Mouse (Mus musculus) testis, adult 2 months (tissue): ENCODE results near the gene C8a. TPM values are rescaled to one million over a fixed set of nuclear protein-coding genes. Genes with fewer than 3 reads are reported as not detected.

ENCODE experiments used
- H3K27ac ChIP-seq: fragments of 200-500 bp; 2 replicates; pipeline ENCODE4 v1.5.1; 2012; ENCODE audit warnings: low read depth, low read length; ENCODE audit not compliant: control insufficient read depth, insufficient read depth
- H3K27me3 ChIP-seq: fragments of 200-500 bp; 2 replicates; pipeline ENCODE4 v1.6.1; 2012; ENCODE audit warnings: mild to moderate bottlenecking, low read length, moderate library complexity; ENCODE audit not compliant: control insufficient read depth, insufficient read depth
- H3K36me3 ChIP-seq: fragments of 200-500 bp; 2 replicates; pipeline ENCODE4 v1.6.1; 2012; ENCODE audit warnings: mild to moderate bottlenecking, low read length; ENCODE audit not compliant: control insufficient read depth, insufficient read depth
- H3K4me1 ChIP-seq: fragments of 200-500 bp; 2 replicates; pipeline ENCODE4 v1.6.1; 2012; ENCODE audit warnings: low read length; ENCODE audit not compliant: control insufficient read depth, insufficient read depth
- H3K4me3 ChIP-seq: fragments of 200-500 bp; 2 replicates; pipeline ENCODE4 v1.5.1; 2012; ENCODE audit warnings: low read depth, mild to moderate bottlenecking, low read length, moderate library complexity, mixed read lengths; ENCODE audit not compliant: control insufficient read depth
- CTCF ChIP-seq: fragments of 200-500 bp; IDR thresholded peaks from 2 replicates; pipeline ENCODE4 v1.5.1; 2012; ENCODE audit warnings: low read depth, mild to moderate bottlenecking, inconsistent platforms, low read length, moderate library complexity; ENCODE audit not compliant: control insufficient read depth, insufficient read depth, insufficient replicate concordance
- POLR2A ChIP-seq: fragments of 200-500 bp; IDR thresholded peaks from 2 replicates; pipeline ENCODE4 v1.6.1; 2012; ENCODE audit warnings: low read depth, mild to moderate bottlenecking, inconsistent platforms, low read length, moderate library complexity; ENCODE audit not compliant: control insufficient read depth
- polyA plus RNA-seq: library from polyadenylated mRNA; depleted of rRNA; stranded (reverse); fragments of >200 nt; gene quantifications from 2 replicates; pipeline ENCODE4 v1.2.3, GENCODE M21; 2012

Gene C8a
- polyA plus RNA-seq, 1 experiment, result 0.52 TPM

DNA sequence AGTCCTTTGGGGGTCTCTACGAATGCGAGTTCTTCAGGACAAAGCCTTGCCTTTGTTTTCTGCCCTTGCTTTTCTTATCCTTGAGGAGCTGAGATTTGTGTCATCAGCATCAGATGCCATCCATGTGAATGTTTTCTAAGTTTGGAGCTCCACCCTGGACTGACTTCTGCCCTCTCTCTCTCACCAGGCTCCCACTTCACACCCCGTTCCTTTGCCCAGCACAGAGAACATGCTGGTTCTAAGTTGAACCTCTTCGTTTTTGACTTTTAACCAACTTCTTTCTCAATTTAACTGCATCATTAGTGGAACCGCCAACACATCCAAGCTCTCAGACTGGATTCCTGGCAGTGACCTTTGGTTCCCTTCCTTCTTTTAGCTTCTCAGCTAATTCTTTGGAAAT lies 6.0 kb downstream of the C8a start:
- H3K27ac ChIP-seq, result no peak overlapping the region
- H3K4me3 ChIP-seq, result no peak overlapping the region
- TF ChIP-seq POLR2A, result no peak
- no peak for TF ChIP-seq CTCF
- no peaks in the 10 kb centered on the region for H3K36me3 ChIP-seq
- H3K4me1 ChIP-seq, result no peaks in the 10 kb centered on the region
- H3K27me3 ChIP-seq, result no peaks in the 10 kb centered on the region

- Histone ChIP-seq H3K36me3 (no peaks in the 10 kb centered on the region), H3K4me1 (no peaks in the 10 kb centered on the region), H3K27me3 (no peaks in the 10 kb centered on the region), H3K27ac (no peak overlapping the region), H3K4me3 (no peak overlapping the region)
- TF ChIP-seq CTCF (no peak), POLR2A (no peak)
Measured at GRCm38 (mm10) chr4:104869581-104869980, 6.6 kb downstream of the C8a start.

- Histone ChIP-seq H3K27ac (no peak overlapping the region), H3K36me3 (no peaks in the 10 kb centered on the region), H3K4me3 (no peak overlapping the region), H3K27me3 (no peaks in the 10 kb centered on the region), H3K4me1 (no peaks in the 10 kb centered on the region)
- TF ChIP-seq CTCF, result no peak
- no peak for TF ChIP-seq POLR2A
Measured at GRCm38 (mm10) chr4:104864397-104864796, 11.8 kb downstream of the C8a start.

DNA sequence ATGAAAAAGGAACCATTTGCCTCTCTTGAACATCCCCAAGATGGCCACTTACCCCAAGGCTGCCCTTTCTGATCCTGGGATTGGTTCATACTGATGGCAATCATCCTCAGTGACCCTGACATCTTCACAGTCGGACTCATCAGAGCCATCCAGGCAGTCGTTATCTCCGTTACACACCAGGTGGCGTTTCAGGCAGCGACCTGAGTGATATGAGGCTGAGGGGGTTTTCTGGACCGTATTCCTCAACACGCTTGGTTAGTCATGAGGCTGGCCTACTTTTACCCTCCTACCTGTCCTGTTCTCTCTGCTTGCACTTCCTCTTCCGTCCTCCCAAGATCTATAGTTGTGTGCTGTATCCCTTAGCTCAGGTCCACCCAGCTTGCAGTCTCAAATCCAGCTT lies 15.0 kb downstream of the C8a start:
- Histone ChIP-seq H3K4me3 (no peak overlapping the region), H3K27ac (no peak overlapping the region), H3K27me3 (no peaks in the 10 kb centered on the region), H3K4me1 (no peaks in the 10 kb centered on the region), H3K36me3 (no peaks in the 10 kb centered on the region)
- TF ChIP-seq CTCF (no peak), POLR2A (no peak)

DNA sequence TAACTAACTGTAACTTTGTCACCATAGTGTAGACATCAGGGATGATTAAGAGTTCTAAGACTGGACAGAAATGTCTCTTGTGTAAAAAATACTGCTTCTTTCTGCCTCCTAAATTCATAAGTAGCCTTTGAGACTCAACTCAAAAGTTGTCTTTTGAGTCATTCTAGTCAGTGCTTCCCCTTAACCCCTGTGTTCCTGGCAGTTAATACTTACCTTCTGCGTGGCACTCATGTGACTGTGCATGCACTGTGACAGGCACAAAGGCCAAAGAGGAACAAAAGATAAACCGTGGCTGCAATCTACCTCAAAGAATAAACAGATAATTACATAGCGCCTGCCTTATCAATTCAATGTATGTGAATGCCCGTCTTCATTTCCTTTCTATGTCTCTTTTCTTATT lies 18.4 kb downstream of the C8a start:
- H3K4me3 ChIP-seq, result no peak overlapping the region
- no peaks in the 10 kb centered on the region for H3K4me1 ChIP-seq
- TF ChIP-seq POLR2A (no peak), CTCF (no peak)
- no peaks in the 10 kb centered on the region for H3K27me3 ChIP-seq
- no peak overlapping the region for H3K27ac ChIP-seq
- H3K36me3 ChIP-seq, result no peaks in the 10 kb centered on the region

GRCm38 (mm10) chr4:104857029-104857428 lies 19.2 kb downstream of the C8a start, which contains the start of gene Gm17662:
TSS of gene Gm17662 (plus strand) at chr4:104857329.
- no peak within 1 kb of the TSS for H3K27ac ChIP-seq
- no peak within 1 kb of the TSS for H3K4me3 ChIP-seq
- no peaks in the 10 kb centered on the region for H3K27me3 ChIP-seq
- no peak for TF ChIP-seq POLR2A
- TF ChIP-seq CTCF, result no peak
- no peaks in the 10 kb centered on the region for H3K36me3 ChIP-seq
- H3K4me1 ChIP-seq, result no peaks in the 10 kb centered on the region

DNA sequence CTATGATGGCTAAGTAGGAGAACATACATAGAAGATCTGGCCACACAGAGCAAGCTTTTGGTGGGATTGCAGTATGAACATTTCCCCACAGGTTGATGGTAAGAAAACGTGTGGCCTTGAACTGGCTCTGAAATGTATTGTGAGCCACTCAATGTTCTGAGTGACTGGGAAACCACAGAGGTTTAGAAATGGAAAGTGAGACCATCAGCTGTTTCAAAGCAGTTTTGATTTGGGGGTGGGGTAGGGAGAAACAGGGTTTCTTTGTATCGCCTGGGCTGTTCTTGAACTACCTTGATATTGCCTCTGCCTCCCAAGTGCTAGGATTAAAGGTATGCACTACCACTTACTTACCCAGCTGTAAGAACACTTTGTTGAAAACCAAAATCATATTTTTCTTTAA lies 21.0 kb downstream of the C8a start:
- no peak overlapping the region for H3K4me3 ChIP-seq
- no peaks in the 10 kb centered on the region for H3K27me3 ChIP-seq
- H3K36me3 ChIP-seq, result no peaks in the 10 kb centered on the region
- no peaks in the 10 kb centered on the region for H3K4me1 ChIP-seq
- H3K27ac ChIP-seq, result no peak overlapping the region
- no peak for TF ChIP-seq POLR2A

DNA sequence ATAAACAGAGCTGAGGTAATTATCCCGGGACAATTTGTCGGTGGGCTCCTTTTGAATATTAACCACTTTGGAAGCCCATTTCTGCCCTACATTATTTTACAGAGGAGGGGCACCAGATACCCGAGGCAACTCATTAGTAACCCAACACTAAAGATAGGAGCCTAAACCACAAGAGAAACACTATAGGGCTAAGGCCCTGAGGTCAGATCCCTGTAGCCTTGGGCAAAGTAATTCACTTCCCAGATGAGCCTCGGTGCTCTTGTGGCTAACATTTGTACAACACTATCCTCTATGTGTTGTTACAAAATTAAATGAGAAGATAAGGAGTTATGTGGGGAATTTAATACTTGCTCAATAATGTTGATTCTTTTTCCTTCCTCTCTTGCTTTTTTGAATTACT lies 32.7 kb downstream of the C8a start:
- Histone ChIP-seq H3K4me3 (no peak overlapping the region), H3K27me3 (no peaks in the 10 kb centered on the region), H3K4me1 (no peaks in the 10 kb centered on the region), H3K36me3 (no peaks in the 10 kb centered on the region), H3K27ac (no peak overlapping the region)
- TF ChIP-seq POLR2A, result no peak
- no peak for TF ChIP-seq CTCF
